Mouse (Mus musculus): ENCODE data around the gene Hoxc10. TPM values are rescaled to one million over a fixed set of nuclear protein-coding genes. Genes with fewer than 3 reads are reported as not detected.

Hoxc10 gene
- total RNA-seq, 1 experiment from 2014 or later: not detected

- ATAC-seq (replicated peaks in 1 of 2; ENCODE audit: insufficient read depth in 1 of 2, low FRiP score in 2 of 2, low TSS enrichment in 1 of 2, low read depth in 1 of 2, poor library complexity in 2 of 2, severe bottlenecking in 2 of 2): peak in 1 of 2 experiments; percentile 25; a peak in 1 of 4 replicates
Measured at GRCm38 (mm10) chr15:102978615-102979515, 12.3 kb downstream of the Hoxc10 start.

- ATAC-seq (replicated peaks in 1 of 2; ENCODE audit: insufficient read depth in 1 of 2, low FRiP score in 2 of 2, low TSS enrichment in 1 of 2, low read depth in 1 of 2, poor library complexity in 2 of 2, severe bottlenecking in 2 of 2): no peak
Measured at GRCm38 (mm10) chr15:102979936-102980335, 13.3 kb downstream of the Hoxc10 start.

DNA sequence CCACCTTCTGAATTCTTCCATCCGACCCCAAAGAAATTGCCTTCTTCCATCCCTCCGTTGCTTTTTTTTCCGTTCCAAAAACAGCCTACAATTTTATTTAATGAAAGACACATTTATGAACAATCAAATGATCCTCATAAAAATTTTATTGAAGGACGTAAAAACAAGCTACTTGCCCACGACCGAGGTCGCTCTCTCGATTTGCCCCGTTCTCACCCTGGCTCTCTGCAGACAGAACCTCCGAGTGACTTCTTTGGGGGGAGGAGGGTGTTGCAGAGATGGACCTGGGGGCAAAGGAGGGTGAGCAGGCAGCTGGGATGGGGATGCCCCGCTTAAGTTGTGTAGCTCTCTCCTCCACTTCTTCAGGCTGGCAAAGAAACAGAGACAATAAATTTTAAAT, 13.8 kb downstream of the Hoxc10 start:
- no peak for ATAC-seq (replicated peaks in 1 of 2; ENCODE audit: insufficient read depth in 1 of 2, low FRiP score in 2 of 2, low TSS enrichment in 1 of 2, low read depth in 1 of 2, poor library complexity in 2 of 2, severe bottlenecking in 2 of 2)

DNA sequence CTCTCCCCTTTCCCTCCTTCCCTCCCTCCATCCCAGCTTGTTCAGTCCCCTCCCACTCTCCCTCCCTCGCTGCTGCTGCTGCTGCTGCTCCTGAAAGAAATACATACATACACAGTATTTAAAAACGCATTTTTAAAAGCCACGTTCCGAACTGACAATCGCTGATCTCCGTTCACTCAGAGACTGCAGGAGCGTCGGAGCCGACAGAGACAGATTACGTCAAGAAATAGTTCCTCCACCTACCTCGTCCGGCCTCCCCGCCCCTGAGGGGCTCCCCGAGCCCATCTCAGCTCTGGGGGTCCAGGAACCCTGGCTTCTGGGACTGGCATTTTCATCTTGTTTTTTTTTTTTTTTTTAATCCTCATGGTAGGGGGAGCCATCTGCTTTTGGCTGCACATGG, 14.3 kb downstream of the Hoxc10 start:
- no peak for ATAC-seq (replicated peaks in 1 of 2; ENCODE audit: insufficient read depth in 1 of 2, low FRiP score in 2 of 2, low TSS enrichment in 1 of 2, low read depth in 1 of 2, poor library complexity in 2 of 2, severe bottlenecking in 2 of 2)

- no peak for ATAC-seq (replicated peaks in 1 of 2; ENCODE audit: insufficient read depth in 1 of 2, low FRiP score in 2 of 2, low TSS enrichment in 1 of 2, low read depth in 1 of 2, poor library complexity in 2 of 2, severe bottlenecking in 2 of 2)
Measured at GRCm38 (mm10) chr15:102981379-102982288, 15.0 kb downstream of the Hoxc10 start.

GRCm38 (mm10) chr15:102983716-102984115, 17.1 kb downstream of the Hoxc10 start:
- ATAC-seq (replicated peaks in 1 of 2; ENCODE audit: insufficient read depth in 1 of 2, low FRiP score in 2 of 2, low TSS enrichment in 1 of 2, low read depth in 1 of 2, poor library complexity in 2 of 2, severe bottlenecking in 2 of 2): no peak

DNA sequence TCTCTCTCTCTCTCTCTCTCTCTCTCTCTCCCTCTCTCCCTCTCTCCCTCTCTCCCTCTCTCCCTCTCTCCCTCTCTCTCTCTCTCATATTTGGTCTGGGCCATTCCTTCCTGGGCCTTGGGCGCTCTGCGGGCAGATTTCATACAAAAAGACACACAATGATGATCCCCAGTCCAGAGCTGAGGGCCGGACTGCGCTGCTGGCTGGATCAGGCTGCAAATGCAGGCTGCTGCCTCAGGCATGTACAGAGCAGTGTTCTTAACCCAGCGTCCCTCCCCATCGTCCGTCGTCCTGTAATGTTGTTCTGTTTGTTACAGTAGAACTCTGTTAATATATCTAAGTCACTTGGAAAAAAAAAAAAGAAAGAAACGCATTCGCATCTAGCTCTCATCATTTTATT, 17.9 kb downstream of the Hoxc10 start:
- ATAC-seq (replicated peaks in 1 of 2; ENCODE audit: insufficient read depth in 1 of 2, low FRiP score in 2 of 2, low TSS enrichment in 1 of 2, low read depth in 1 of 2, poor library complexity in 2 of 2, severe bottlenecking in 2 of 2): no peak

DNA sequence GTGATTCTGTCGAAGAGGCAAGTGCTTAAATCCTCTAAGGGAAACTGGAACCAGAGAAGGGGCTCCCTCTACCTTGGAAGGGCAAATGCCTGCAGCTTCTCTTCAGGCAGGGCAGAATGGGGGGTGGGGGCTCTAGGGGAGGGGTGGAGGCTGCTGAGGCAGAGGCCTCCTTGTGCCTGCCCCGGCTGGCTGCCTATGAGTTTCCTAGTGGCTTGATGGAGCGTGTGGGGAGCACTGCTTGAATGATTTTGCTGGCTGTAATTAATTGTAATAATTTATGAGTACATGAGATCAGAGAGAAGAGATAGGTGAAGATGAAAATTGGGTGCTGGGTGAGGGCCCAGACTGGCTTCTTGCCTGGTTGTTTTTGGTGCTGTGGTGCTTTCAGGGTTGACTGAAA, 18.3 kb downstream of the Hoxc10 start:
- ATAC-seq (replicated peaks in 1 of 2; ENCODE audit: insufficient read depth in 1 of 2, low FRiP score in 2 of 2, low TSS enrichment in 1 of 2, low read depth in 1 of 2, poor library complexity in 2 of 2, severe bottlenecking in 2 of 2): no peak

DNA sequence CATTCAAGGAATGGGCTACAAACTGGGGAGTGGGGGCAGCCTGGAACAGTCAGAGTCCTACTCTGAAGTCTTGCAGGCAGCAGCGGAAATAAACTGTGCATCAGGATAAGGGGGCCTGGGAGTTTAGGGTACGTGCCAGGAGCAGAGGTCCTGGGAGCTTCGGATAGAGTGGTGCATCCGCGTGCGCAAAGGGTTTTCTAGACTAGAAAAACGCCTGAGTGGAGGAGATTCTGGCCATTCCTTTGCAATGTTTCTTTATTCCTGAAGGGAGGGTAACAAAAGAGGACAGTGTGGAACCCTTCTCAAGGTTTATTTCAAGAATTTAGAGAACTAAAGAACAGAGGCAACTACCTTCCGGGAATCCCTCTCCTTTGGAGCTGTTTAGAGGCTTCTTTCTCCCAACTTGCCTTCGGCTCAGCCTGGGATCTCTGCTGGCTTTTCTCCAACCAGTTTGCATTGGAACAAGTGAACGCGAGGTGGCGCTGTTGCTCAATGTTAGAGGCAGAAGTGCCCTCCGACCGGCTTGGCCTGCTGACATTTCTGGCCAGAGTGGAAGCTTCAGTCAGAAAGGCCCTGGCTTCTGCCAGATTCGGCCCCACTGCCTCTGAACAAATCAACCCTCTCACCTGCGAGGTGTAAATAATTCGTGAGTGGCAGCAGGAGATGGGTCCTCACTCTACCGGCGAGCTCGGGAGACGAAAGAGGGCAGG, 20.7 kb downstream of the Hoxc10 start:
- ATAC-seq (replicated peaks in 1 of 2; ENCODE audit: insufficient read depth in 1 of 2, low FRiP score in 2 of 2, low TSS enrichment in 1 of 2, low read depth in 1 of 2, poor library complexity in 2 of 2, severe bottlenecking in 2 of 2): peak; percentile 40 to 65; a peak in 2 of 4 replicates

DNA sequence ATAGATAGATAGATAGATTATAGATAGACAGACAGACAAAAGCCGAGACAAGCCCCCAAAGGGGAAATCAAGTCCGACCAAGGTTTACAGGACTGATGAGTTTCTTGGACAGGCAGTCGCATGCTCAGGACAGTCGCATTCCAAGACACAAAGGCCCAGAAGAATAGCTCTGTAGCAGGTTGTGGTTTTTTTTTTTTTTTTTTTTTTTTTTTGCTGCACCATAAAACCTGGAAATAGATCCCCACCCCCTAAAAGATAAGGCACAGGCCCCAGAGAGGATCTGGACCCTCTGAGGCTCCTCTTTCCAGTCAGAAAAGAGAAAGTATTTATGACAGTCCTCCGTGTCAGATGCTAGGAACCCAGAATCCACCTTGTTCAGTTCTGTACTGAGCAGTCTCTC, 21.5 kb downstream of the Hoxc10 start:
- ATAC-seq (replicated peaks in 1 of 2; ENCODE audit: insufficient read depth in 1 of 2, low FRiP score in 2 of 2, low TSS enrichment in 1 of 2, low read depth in 1 of 2, poor library complexity in 2 of 2, severe bottlenecking in 2 of 2): no peak

DNA sequence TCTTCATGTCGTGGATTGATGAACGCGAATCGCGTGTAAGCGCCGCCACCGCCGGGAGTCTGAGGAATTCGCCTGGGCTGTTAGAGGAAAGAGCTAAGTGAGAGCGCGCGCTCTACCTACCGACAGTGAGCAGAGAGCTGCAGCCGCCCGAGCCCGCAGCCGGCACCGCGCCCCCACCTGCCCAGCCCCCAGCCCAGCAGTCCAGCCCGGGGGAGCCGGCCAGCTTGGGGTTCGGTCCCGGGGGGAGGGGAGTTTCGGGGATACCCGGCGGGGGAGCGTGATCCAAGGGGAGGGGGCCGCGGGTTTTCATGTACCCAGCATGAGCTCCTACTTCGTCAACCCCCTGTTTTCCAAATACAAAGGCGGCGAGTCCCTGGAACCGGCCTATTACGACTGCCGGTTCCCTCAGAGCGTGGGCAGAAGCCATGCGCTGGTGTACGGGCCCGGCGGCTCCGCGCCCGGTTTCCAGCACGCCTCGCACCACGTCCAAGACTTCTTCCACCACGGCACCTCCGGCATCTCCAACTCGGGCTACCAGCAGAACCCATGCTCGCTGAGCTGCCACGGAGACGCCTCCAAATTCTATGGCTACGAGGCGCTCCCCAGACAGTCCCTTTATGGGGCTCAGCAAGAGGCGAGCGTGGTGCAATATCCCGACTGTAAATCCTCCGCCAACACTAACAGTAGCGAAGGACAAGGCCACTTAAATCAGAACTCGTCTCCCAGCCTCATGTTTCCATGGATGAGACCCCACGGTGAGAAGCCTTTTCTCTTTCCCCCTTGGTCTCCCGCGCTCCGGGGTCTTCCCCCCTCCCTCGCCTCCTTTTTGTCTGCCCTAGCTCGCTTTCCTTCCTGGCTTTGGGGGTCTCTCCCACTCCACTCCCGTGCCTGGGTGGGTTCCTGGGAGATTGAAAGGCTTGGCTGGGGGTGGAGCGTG, 24.1 kb downstream of the Hoxc10 start, which contains the start of gene Hoxc8:
Hoxc8 (plus strand) TSS at position 147 of the 937 bp plus-strand sequence.
- no peak for ATAC-seq (replicated peaks in 1 of 2; ENCODE audit: insufficient read depth in 1 of 2, low FRiP score in 2 of 2, low TSS enrichment in 1 of 2, low read depth in 1 of 2, poor library complexity in 2 of 2, severe bottlenecking in 2 of 2)

GRCm38 (mm10) chr15:102991782-102992181, 25.2 kb downstream of the Hoxc10 start:
- ATAC-seq (replicated peaks in 1 of 2; ENCODE audit: insufficient read depth in 1 of 2, low FRiP score in 2 of 2, low TSS enrichment in 1 of 2, low read depth in 1 of 2, poor library complexity in 2 of 2, severe bottlenecking in 2 of 2): no peak

- ATAC-seq (replicated peaks in 1 of 2; ENCODE audit: insufficient read depth in 1 of 2, low FRiP score in 2 of 2, low TSS enrichment in 1 of 2, low read depth in 1 of 2, poor library complexity in 2 of 2, severe bottlenecking in 2 of 2): no peak
Measured at GRCm38 (mm10) chr15:102992206-102992605, 25.6 kb downstream of the Hoxc10 start.

DNA sequence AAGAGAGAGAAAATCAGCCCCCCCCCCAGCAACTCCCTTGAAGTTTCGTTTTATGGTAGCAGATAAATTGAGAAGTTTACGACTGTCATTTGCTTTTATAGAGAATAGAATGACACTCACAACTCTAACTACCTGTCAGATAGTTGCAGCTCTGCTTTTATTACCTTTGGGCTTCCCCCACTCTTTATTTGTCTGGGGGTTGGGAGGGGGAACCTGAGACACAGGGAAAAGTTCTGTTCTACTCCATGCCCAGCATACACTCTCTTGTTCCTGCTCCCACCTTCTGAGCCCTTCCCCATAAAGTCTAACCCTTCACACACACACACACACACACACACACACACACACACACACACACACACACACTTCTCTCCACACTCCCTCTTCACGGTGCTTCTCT, 26.3 kb downstream of the Hoxc10 start:
- ATAC-seq (replicated peaks in 1 of 2; ENCODE audit: insufficient read depth in 1 of 2, low FRiP score in 2 of 2, low TSS enrichment in 1 of 2, low read depth in 1 of 2, poor library complexity in 2 of 2, severe bottlenecking in 2 of 2): no peak

- ATAC-seq (replicated peaks in 1 of 2; ENCODE audit: insufficient read depth in 1 of 2, low FRiP score in 2 of 2, low TSS enrichment in 1 of 2, low read depth in 1 of 2, poor library complexity in 2 of 2, severe bottlenecking in 2 of 2): no peak
Measured at GRCm38 (mm10) chr15:102996548-102996947, 30.0 kb downstream of the Hoxc10 start.

GRCm38 (mm10) chr15:102997431-102997830, 30.8 kb downstream of the Hoxc10 start:
- ATAC-seq (replicated peaks in 1 of 2; ENCODE audit: insufficient read depth in 1 of 2, low FRiP score in 2 of 2, low TSS enrichment in 1 of 2, low read depth in 1 of 2, poor library complexity in 2 of 2, severe bottlenecking in 2 of 2): no peak

Measured in hematopoietic stem cell, adult 5-6 weeks (primary cell).